Mouse (Mus musculus) megakaryocyte, embryonic 14.5 days (primary cell): ENCODE data around the gene Nsa2. TPM values are rescaled to one million over a fixed set of nuclear protein-coding genes. Genes with fewer than 3 reads are reported as not detected.
"Not testable (repeated sequence)": the region's sequence is repeated elsewhere in the genome, so short reads cannot be mapped to it uniquely, and the experiment has no call there.

Experiments
- H3K27me3 ChIP-seq: replicated peaks from 2 replicates; pipeline ENCODE3; 2012; ENCODE audit warnings: inconsistent platforms
- H3K36me3 ChIP-seq: replicated peaks from 2 replicates; pipeline ENCODE3; 2012; ENCODE audit warnings: low read length, inconsistent platforms, mixed read lengths
- H3K4me1 ChIP-seq: 2 replicates; pipeline ENCODE4 v1.6.1; 2012; ENCODE audit warnings: inconsistent platforms
- H3K4me3 ChIP-seq: replicated peaks from 2 replicates; pipeline ENCODE3; 2012; ENCODE audit warnings: moderate library complexity, mild to moderate bottlenecking, inconsistent platforms
- H3K9me3 ChIP-seq: 2 replicates; pipeline ENCODE4 v1.6.1; 2012; ENCODE audit warnings: inconsistent platforms
- FLI1 ChIP-seq: IDR thresholded peaks from 2 replicates; pipeline ENCODE4 v1.6.1; 2012; ENCODE audit warnings: low read length, inconsistent platforms, mixed read lengths
- GATA1 ChIP-seq: IDR thresholded peaks from 3 replicates; pipeline ENCODE4 v1.6.1; 2012; ENCODE audit warnings: mixed read lengths, low read length, inconsistent platforms, borderline replicate concordance
- polyA plus RNA-seq: library from polyadenylated mRNA; stranded (reverse); fragments of >175 nt; gene quantifications from 2 replicates; pipeline ENCODE4 v1.2.3, GENCODE M21; 2012; ENCODE audit warnings: low replicate concordance; ENCODE audit not compliant: insufficient read depth

Nsa2 gene
- polyA plus RNA-seq, 1 experiment: 17.8 TPM

GRCm38 (mm10) chr13:97145834-97146233 lies 8.1 kb upstream of the Nsa2 start:
- H3K27me3 ChIP-seq: no peaks in the 10 kb centered on the region
- no peak overlapping the region for H3K4me3 ChIP-seq
- peaks cover 77% of the 10 kb centered on the region for H3K36me3 ChIP-seq
- H3K4me1 ChIP-seq: peaks cover under 1% of the 10 kb centered on the region; the same call in 1 of the 2 replicates
- H3K9me3 ChIP-seq: no peaks in the 10 kb centered on the region
- no peak for TF ChIP-seq GATA1

GRCm38 (mm10) chr13:97142321-97142720 lies 4.6 kb upstream of the Nsa2 start:
- Histone ChIP-seq H3K4me1 (peaks cover 13% of the 10 kb centered on the region), H3K4me3 (no peak overlapping the region), H3K36me3 (peaks cover 54% of the 10 kb centered on the region), H3K27me3 (no peaks in the 10 kb centered on the region), H3K9me3 (no peaks in the 10 kb centered on the region)
- TF ChIP-seq GATA1: no peak
- no peak for TF ChIP-seq FLI1

GRCm38 (mm10) chr13:97138404-97138931 lies 731 bp upstream of the Nsa2 start:
- H3K36me3 ChIP-seq: peaks cover 52% of the 10 kb centered on the region
- not testable (repeated sequence) for H3K9me3 ChIP-seq, H3K27me3 ChIP-seq
- peak overlapping the region; percentile 96 for H3K4me3 ChIP-seq
- H3K4me1 ChIP-seq: peaks cover 13% of the 10 kb centered on the region

GRCm38 (mm10) chr13:97130413-97130812 lies 7.3 kb downstream of the Nsa2 start:
- not testable (repeated sequence) for H3K4me1 ChIP-seq, H3K4me3 ChIP-seq, H3K9me3 ChIP-seq, H3K27me3 ChIP-seq
- H3K36me3 ChIP-seq: peaks cover 45% of the 10 kb centered on the region

GRCm38 (mm10) chr13:97129654-97130053 lies 8.1 kb downstream of the Nsa2 start:
- H3K27me3 ChIP-seq, H3K4me3 ChIP-seq, H3K9me3 ChIP-seq, H3K4me1 ChIP-seq: not testable (repeated sequence)
- peaks cover 38% of the 10 kb centered on the region for H3K36me3 ChIP-seq

- Histone ChIP-seq H3K36me3 (no peaks in the 10 kb centered on the region), H3K4me3 (no peak overlapping the region), H3K4me1 (no peaks in the 10 kb centered on the region), H3K9me3 (no peaks in the 10 kb centered on the region), H3K27me3 (no peaks in the 10 kb centered on the region)
- TF ChIP-seq GATA1 (no peak), FLI1 (no peak)
Measured at GRCm38 (mm10) chr13:97121341-97121740, 16.4 kb downstream of the Nsa2 start.

- H3K4me3 ChIP-seq: no peak overlapping the region
- H3K27me3 ChIP-seq: no peaks in the 10 kb centered on the region
- no peaks in the 10 kb centered on the region for H3K4me1 ChIP-seq
- H3K36me3 ChIP-seq: no peaks in the 10 kb centered on the region
- H3K9me3 ChIP-seq: no peaks in the 10 kb centered on the region
- TF ChIP-seq FLI1 (no peak), GATA1 (no peak)
Measured at GRCm38 (mm10) chr13:97109046-97109445, 28.7 kb downstream of the Nsa2 start.

GRCm38 (mm10) chr13:97107721-97108120 lies 30.0 kb downstream of the Nsa2 start:
- not testable (repeated sequence) for H3K36me3 ChIP-seq, H3K9me3 ChIP-seq, H3K27me3 ChIP-seq, H3K4me1 ChIP-seq, H3K4me3 ChIP-seq

GRCm38 (mm10) chr13:97104996-97105395 lies 32.7 kb downstream of the Nsa2 start:
- H3K36me3 ChIP-seq: no peaks in the 10 kb centered on the region
- no peak overlapping the region for H3K4me3 ChIP-seq
- H3K27me3 ChIP-seq: no peaks in the 10 kb centered on the region
- no peak for TF ChIP-seq GATA1
- no peak for TF ChIP-seq FLI1
- no peaks in the 10 kb centered on the region for H3K9me3 ChIP-seq
- no peaks in the 10 kb centered on the region for H3K4me1 ChIP-seq

GRCm38 (mm10) chr13:97099187-97099852 lies 38.4 kb downstream of the Nsa2 start, which contains the start of gene Gm6169:
Gene Gm6169 (minus strand): TSS chr13:97099237.
- Histone ChIP-seq H3K9me3 (no peaks in the 10 kb centered on the region), H3K27me3 (no peaks in the 10 kb centered on the region), H3K4me1 (no peaks in the 10 kb centered on the region), H3K36me3 (no peaks in the 10 kb centered on the region), H3K4me3 (no peak within 1 kb of the TSS)
- no peak for TF ChIP-seq GATA1
- TF ChIP-seq FLI1: no peak

- no peaks in the 10 kb centered on the region for H3K27me3 ChIP-seq
- no peak overlapping the region for H3K4me3 ChIP-seq
- H3K4me1 ChIP-seq: no peaks in the 10 kb centered on the region
- no peaks in the 10 kb centered on the region for H3K36me3 ChIP-seq
- TF ChIP-seq FLI1 (no peak), GATA1 (no peak)
- H3K9me3 ChIP-seq: no peaks in the 10 kb centered on the region
Measured at GRCm38 (mm10) chr13:97095726-97096125, 42.0 kb downstream of the Nsa2 start.
